Mouse (Mus musculus) stomach, embryonic 16.5 days (tissue): Measurements from ENCODE around the gene Rtkn. TPM values are rescaled to one million over a fixed set of nuclear protein-coding genes. Genes with fewer than 3 reads are reported as not detected.

ENCODE experiments used
- ATAC-seq: fragments of 200-750 bp; cut with Nextera tagmentation; 2 replicates; pipeline ENCODE4 v1.8.0; 2017; ENCODE audit warnings: moderate number of reproducible peaks, moderate TSS enrichment; ENCODE audit not compliant: insufficient read depth, low FRiP score
- H3K27ac ChIP-seq: fragments of 300-500 bp; sonication (generic); 2 replicates; pipeline ENCODE4 v1.5.1; 2014; ENCODE audit warnings: low read length
- H3K27me3 ChIP-seq: fragments of 300-500 bp; sonication (generic); 2 replicates; pipeline ENCODE4 v1.6.1; 2014; ENCODE audit warnings: low read length, control low read depth, mixed read lengths; ENCODE audit not compliant: control insufficient read depth, insufficient read depth
- H3K36me3 ChIP-seq: fragments of 300-500 bp; sonication (generic); 2 replicates; pipeline ENCODE4 v1.6.1; 2014; ENCODE audit warnings: low read length; ENCODE audit not compliant: control insufficient read depth, insufficient read depth
- H3K4me1 ChIP-seq: fragments of 300-500 bp; sonication (generic); 2 replicates; pipeline ENCODE4 v1.6.1; 2014; ENCODE audit warnings: low read length, control low read depth, mixed read lengths; ENCODE audit not compliant: control insufficient read depth, insufficient read depth
- H3K4me2 ChIP-seq: fragments of 300-500 bp; sonication (generic); 2 replicates; pipeline ENCODE4 v1.6.1; 2014; ENCODE audit warnings: low read depth, low read length, mixed read lengths
- H3K4me3 ChIP-seq: fragments of 300-500 bp; sonication (generic); replicated peaks from 2 replicates; pipeline ENCODE4 v1.5.1; 2014; ENCODE audit warnings: mild to moderate bottlenecking, low read length
- H3K9ac ChIP-seq: fragments of 300-500 bp; sonication (generic); 2 replicates; pipeline ENCODE4 v1.6.1; 2014; ENCODE audit warnings: low read length
- H3K9me3 ChIP-seq: fragments of 300-500 bp; sonication (generic); replicated peaks from 2 replicates; pipeline ENCODE4 v1.6.1; 2016; ENCODE audit warnings: low read length, control low read depth; ENCODE audit not compliant: control insufficient read depth
- WGBS: fragments of 180-500 bp; shearing (Covaris S2); extraction: QIAGEN DNeasy Blood & Tissue Kit; methylation state at CpG from one replicate; pipeline ENCODE4 v1.1.7; 2014; 5-methylcytosine and 5-hydroxymethylcytosine counted together
- polyA plus RNA-seq: library from polyadenylated mRNA; unstranded; fragments of >200 nt; fragmentation: Nextera tagmentation; extraction: Ambion mirVana; gene quantifications from 2 replicates; pipeline ENCODE4 v1.2.1, GENCODE M21; 2015

Rtkn gene
- polyA plus RNA-seq = 39.7 and 42.8 TPM in 2 replicates

DNA sequence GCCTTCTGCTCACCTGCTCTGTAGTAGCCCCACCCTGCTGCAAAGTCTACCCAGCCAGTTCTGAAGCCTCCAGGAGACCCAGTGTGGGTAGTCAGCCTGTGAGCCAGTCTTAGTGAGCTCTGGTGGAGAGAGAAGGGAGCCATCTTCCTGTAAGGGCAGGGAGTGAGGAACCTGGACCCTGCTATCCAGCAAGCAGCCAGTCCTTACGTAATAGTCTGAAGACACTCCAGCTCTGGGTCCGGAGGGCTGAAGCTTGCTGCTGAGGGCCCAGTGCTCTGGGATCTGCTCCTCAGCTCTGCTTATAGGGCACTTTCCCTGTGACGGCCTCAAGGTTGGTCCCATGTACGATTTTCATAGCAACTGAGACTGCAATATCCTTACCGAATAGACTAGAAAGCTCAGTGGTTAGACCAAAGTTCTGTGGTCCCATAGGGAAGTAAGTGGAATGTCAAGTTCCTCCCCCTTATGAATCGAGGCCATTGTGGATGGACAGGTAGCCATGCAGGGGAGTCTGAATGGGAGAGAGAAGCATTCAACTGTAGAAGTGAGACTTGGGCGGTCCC, at the start of gene Rtkn:
Rtkn (plus strand) TSS at position 513 of the 563 bp plus-strand sequence.
- WGBS = 64% methylated on average over 7 of the region's 7 CpGs
- Histone ChIP-seq H3K9me3 (no peaks in the 10 kb centered on the region), H3K4me3 (peak within 1 kb of the TSS; percentile 54), H3K4me2 (peak within 1 kb of the TSS; percentile 66), H3K4me1 (peaks cover 35% of the 10 kb centered on the region), H3K27ac (peak within 1 kb of the TSS; percentile 99), H3K36me3 (no peaks in the 10 kb centered on the region), H3K9ac (peak within 1 kb of the TSS; percentile 85), H3K27me3 (no peaks in the 10 kb centered on the region)
- no peak for ATAC-seq

DNA sequence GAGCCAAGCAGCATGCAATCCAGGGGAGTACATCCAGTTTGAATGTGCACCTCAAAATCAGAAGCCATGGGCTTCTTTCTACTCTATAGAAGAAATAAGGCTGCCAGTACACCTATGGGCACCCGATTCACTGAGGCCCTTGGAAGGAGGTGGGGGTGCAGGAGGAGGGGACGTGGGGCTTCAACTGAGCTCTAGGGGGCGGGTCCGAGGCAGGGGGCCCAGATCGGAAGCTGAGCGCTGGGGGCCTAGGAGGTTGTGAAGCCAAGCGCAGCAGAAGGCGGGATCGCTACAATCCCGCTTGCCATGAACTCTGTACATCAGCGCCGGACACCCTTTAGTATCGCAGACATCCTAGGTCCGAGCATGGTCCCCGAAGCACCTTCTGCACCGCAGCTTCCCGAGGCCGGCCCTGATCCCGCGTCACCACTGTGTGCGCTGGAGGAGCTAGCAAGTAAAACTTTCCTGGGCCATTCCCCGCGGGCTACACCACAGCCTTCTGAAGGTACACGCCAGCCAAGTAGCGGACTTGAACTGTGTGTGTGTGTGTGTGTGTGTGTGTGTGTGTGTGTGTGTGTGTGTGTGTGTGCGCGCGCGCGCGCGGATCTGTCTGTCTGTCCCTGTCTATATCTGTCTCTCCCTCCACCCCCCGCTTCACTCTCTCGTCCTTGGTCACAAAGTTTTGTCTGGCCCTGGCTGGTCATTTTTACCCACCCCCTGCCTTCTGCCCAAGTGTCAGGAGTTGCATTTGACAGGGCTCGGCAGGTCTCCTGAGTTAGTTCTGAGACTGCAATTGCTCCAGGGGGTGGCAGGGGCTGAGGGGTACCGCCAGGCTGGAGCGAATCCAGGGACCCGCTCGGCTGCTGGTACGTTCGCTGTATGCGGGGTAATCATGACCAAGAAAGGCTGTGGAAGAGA, 48.9 kb upstream of the Rtkn start, which contains the start of gene Lbx2:
Lbx2 (plus strand) TSS at position 247 of the 915 bp plus-strand sequence.
- Histone ChIP-seq H3K27me3 (peaks cover 75% of the 10 kb centered on the region), H3K4me2 (peak within 1 kb of the TSS; percentile 43; the same call in 1 of the 2 replicates), H3K4me1 (0 out of 2 replicates have a peak, but pooled peaks cover 7% of the 10 kb centered on the region), H3K9ac (peak within 1 kb of the TSS; percentile 7; the same call in 1 of the 2 replicates), H3K9me3 (no peaks in the 10 kb centered on the region), H3K36me3 (0 out of 2 replicates have a peak, but pooled peaks cover 6% of the 10 kb centered on the region), H3K4me3 (peak within 1 kb of the TSS; percentile 17), H3K27ac (no peak within 1 kb of the TSS)
- WGBS = 5% methylated on average over 38 of the region's 42 CpGs
- ATAC-seq = no peak

DNA sequence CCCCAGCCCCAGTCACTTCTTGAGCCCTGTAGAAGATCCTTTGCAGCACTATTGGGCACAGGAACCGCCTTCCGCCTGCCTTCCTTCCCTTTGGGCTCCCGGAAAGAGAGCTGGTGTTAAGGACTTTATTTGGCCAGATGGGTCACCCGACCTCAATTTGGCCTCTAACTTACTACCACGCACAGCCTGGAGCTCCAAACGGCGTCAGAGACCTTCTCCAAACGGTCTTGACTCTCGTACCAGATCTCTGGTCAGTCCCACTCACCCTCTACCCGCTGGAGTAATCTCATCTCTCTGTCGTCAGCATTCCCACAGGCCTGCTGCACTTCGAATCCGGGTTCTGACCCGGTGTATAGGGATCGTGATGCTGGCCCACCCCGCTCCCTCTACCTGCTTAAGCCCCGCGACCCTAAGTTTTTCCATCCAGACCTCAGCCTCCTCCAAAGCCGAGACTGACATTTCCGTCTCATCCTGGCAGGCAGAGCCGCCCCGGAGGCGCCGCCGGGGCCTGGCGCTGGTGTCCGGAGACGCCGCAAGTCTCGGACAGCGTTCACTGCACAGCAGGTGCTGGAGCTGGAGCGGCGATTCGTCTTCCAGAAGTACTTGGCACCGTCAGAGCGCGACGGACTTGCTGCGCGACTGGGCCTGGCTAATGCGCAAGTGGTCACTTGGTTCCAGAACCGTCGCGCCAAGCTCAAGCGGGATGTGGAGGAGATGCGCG, 47.9 kb upstream of the Rtkn start:
- Histone ChIP-seq H3K9ac (peak overlapping the region; percentile 31), H3K4me2 (peak overlapping the region; percentile 43), H3K4me1 (0 out of 2 replicates have a peak, but pooled peaks cover 7% of the 10 kb centered on the region), H3K36me3 (no peaks in the 10 kb centered on the region), H3K4me3 (peak overlapping the region; percentile 16), H3K27ac (no peak overlapping the region), H3K9me3 (no peaks in the 10 kb centered on the region), H3K27me3 (peaks cover 72% of the 10 kb centered on the region)
- WGBS = 5% methylated on average over 47 of the region's 47 CpGs
- no peak for ATAC-seq

DNA sequence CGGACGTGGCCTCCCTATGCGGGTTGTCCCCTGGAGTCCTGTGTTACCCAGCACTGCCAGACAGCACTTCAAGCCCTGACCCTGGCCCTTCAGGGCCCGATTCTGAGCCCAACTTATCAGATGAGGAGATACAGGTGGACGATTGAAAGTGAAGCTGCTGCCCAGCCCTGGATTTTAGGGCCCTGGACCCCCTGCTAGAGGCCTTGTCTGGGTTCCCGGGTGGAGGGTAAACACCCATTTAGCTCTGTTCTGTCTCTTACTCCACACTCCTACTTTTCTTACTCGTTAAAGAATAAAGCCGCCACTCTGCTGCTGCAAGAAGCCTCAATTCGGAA, 47.4 kb upstream of the Rtkn start:
- Histone ChIP-seq H3K4me2 (peak overlapping the region; percentile 43; the same call in 1 of the 2 replicates), H3K4me1 (0 out of 2 replicates have a peak, but pooled peaks cover 7% of the 10 kb centered on the region), H3K27me3 (peaks cover 67% of the 10 kb centered on the region), H3K36me3 (no peaks in the 10 kb centered on the region), H3K9ac (peak overlapping the region; percentile 31; the same call in 1 of the 2 replicates), H3K4me3 (peak overlapping the region; percentile 16; the same call in 1 of the 2 replicates), H3K9me3 (no peaks in the 10 kb centered on the region), H3K27ac (no peak overlapping the region)
- WGBS = 16% methylated on average over 9 of the region's 9 CpGs
- ATAC-seq = no peak

DNA sequence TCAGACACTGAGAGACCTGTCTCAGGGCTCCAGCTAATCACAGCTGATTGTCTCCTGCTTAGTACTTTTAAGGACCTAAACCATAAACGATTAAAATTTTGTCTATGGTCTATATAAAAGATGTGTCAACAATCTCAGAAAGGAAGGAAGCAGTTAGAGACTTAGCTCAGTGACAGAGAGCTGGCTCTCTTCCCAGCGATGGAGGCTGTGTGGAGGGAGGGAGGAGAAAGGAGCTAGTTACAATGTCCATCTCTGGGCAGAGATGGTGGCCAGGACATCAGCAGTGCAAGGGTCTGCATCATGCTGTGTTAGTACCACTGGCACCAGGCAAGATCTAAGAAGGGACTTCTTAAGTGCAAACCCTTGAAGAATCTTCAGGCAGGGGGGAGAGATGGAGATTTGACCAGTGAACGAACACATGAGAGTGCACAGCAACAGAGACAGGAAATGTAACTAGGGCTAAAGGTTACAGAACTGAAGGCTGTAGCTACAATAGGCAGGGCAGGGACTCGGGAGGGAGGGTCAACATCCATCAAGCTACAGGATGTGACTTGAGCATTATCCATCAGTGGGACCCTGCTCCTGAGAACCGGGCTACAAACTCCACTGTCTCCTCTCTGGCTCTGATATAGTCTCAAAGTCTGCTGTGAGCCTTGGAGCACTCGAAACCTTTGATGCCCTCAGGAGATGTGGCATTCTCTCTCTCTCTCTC, 42.7 kb upstream of the Rtkn start:
- H3K27ac ChIP-seq = no peak overlapping the region

DNA sequence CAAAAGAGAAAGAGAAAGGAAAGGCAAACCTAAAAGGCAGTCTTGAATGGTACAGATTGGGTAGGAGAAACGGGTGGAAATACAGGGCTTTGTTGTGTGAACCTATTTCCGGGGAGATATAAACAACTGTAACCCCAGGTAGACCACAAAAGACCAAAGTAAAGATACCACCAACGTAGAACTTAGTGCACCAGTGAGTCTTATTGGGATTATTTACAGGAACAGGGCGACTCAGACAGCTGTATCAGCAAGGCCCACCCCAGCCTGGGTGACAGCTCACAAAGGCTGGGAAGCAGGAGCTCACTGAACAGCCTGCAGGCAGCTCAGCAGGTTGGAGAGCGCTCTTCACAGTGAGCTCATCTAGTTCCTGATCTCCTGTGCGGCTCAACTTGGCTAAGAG, 39.3 kb upstream of the Rtkn start:
- H3K4me2 ChIP-seq = no peak overlapping the region
- no peak for ATAC-seq
- H3K9ac ChIP-seq = no peak overlapping the region
- H3K27me3 ChIP-seq = no peaks in the 10 kb centered on the region
- no peak overlapping the region for H3K27ac ChIP-seq
- no peaks in the 10 kb centered on the region for H3K36me3 ChIP-seq
- H3K9me3 ChIP-seq = no peaks in the 10 kb centered on the region
- WGBS = 41% methylated on average over 6 of the region's 6 CpGs
- no peak overlapping the region for H3K4me3 ChIP-seq
- H3K4me1 ChIP-seq = no peaks in the 10 kb centered on the region

More for the DNA sequence above, 42.7 kb upstream of the Rtkn start:
- Histone ChIP-seq H3K9ac (no peak overlapping the region), H3K9me3 (no peaks in the 10 kb centered on the region), H3K4me3 (no peak overlapping the region), H3K27me3 (peaks cover 24% of the 10 kb centered on the region), H3K4me1 (0 out of 2 replicates have a peak, but pooled peaks cover under 1% of the 10 kb centered on the region), H3K36me3 (no peaks in the 10 kb centered on the region), H3K4me2 (no peak overlapping the region)
- 24% methylated on average over 6 of the region's 6 CpGs for WGBS
- ATAC-seq = 0 out of 2 replicates have a peak, but pooled peaks have one; percentile 47

DNA sequence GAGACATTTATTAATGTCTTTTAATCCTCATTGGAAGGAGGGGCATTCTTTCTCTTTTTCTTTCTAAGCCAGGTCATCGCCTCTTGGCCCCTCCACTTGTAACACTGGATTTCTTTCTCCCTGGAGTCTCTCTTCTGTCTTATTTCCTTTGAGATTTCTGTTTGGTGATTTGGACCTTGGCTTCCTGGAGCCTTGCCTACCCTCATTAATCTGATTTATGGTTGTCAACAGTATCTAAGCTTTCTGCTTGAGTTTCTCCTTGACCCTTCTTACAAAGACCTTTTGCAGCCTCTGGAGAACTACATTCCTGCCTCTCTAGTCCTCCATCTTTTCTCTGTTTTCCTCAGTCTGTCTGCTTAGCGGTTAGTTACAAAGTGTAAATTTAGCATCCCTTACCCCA, 36.9 kb upstream of the Rtkn start:
- WGBS = 55% methylated on average over 2 of the region's 2 CpGs
- no peak overlapping the region for H3K9ac ChIP-seq
- H3K27me3 ChIP-seq = no peaks in the 10 kb centered on the region
- H3K9me3 ChIP-seq = no peaks in the 10 kb centered on the region
- no peak overlapping the region for H3K27ac ChIP-seq
- H3K4me3 ChIP-seq = no peak overlapping the region
- peaks cover 14% of the 10 kb centered on the region for H3K4me1 ChIP-seq
- H3K4me2 ChIP-seq = no peak overlapping the region
- ATAC-seq = no peak
- no peaks in the 10 kb centered on the region for H3K36me3 ChIP-seq

DNA sequence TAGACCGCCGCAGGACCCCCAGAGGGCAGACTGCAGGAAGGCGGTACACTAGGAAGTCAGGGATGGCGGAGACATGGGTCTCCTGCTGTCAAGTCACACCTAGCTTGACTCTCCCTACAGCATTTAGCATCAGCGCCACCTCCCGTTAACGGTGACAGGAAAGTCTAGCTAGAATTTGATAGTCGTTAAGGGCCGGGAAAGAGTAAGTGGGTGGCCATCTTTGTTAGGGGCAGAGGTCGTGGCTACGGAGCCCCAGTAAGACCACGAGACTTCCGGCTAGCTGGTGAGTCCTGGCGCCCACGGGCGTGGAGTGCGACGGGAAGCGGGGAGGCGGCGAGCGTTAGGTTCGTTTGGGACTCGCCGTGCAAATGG, 34.0 kb upstream of the Rtkn start, which contains the start of the genes Ccdc142 and Gm42688:
Ccdc142 (plus strand) TSS at position 286 of the 372 bp plus-strand sequence.
Gm42688 (plus strand) TSS at position 302 of the 372 bp plus-strand sequence.
- Histone ChIP-seq H3K9ac (peak within 1 kb of the TSS; percentile 75), H3K36me3 (no peaks in the 10 kb centered on the region), H3K4me3 (peak within 1 kb of the TSS; percentile 58), H3K4me1 (peaks cover 14% of the 10 kb centered on the region), H3K9me3 (no peaks in the 10 kb centered on the region), H3K4me2 (peak within 1 kb of the TSS; percentile 98), H3K27me3 (no peaks in the 10 kb centered on the region), H3K27ac (peak within 1 kb of the TSS; percentile 75)
- peak; percentile 89 for ATAC-seq
- under 1% methylated on average over 25 of the region's 25 CpGs for WGBS
